Comparison of ENCODE assay signal across 25 mouse cellular contexts in the genomic region with DNA sequence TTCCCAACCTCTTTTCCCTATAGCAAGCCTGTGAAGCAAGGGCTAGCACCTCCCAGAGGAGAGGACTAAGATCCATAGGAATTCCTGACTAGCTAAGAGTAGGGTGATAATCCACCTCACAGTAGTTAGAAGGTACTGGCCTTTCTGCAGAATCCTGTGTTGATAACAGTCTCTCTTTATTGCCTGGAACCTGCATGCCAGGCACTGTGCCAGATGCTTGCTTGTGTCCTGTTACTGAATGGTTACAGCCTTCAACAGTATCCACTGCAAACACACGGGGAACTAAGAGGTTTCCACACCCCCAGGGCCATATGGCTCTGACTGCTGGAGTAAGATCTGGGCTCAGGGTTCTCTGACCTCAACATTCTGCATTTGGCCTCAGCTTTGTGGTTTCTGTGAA. TPM values are rescaled to one million over a fixed set of nuclear protein-coding genes. Genes with fewer than 3 reads are reported as not detected.
DNase-seq lines count a peak whose midpoint lies in the region; ATAC-seq lines count a peak whose summit lies in the region.
"Had no signal": no experiment of that assay in that cellular context is flagged by ENCODE, and none has a peak within 500 bp of the region (broad histone marks: within the 10 kb centered on the region; RNA-seq: fewer than 3 reads in every experiment).

No protein-coding gene starts in this region.

- ATAC-seq in heart, embryonic 12.5 days (ENCODE audit: insufficient number of reproducible peaks, low FRiP score), result no peak
- ATAC-seq: activated CD4-positive, CD25-positive, alpha-beta regulatory T cell, adult 4 months; forebrain, embryonic 14.5 days; lung, postnatal 0 days had no signal

- peak; percentile 21 for DNase-seq in 3T3-L1 (ENCODE audit: low read depth, low spot score)
- peak; percentile 38 for DNase-seq in NIH3T3 (ENCODE audit: low read depth)
- peak; percentile 17 to 55 for DNase-seq in kidney, adult 8-10 months
- DNase-seq in kidney, postnatal 4 days, result peak; percentile 38 to 54
- DNase-seq in gastrocnemius, adult 8-10 months (ENCODE audit: low spot score in 2 of 2), result no peak
- DNase-seq in layer of hippocampus, adult 9-11 months, result no peak
- DNase-seq: adrenal gland, postnatal 14 days; cerebellum, adult 9-11 months; gastrocnemius, postnatal 14 days; layer of hippocampus, postnatal 36 days had no signal

- no peak overlapping the region for H3K4me3 ChIP-seq in heart, embryonic 12.5 days
- H3K4me3 ChIP-seq: embryonic facial prominence, embryonic 12.5 days; erythroblast, embryonic 14.5 days; hindbrain, embryonic 15.5 days; limb, embryonic 15.5 days; liver, embryonic 15.5 days; midbrain, embryonic 12.5 days; neural tube, embryonic 12.5 days had no signal

- H3K9me3 ChIP-seq in heart, embryonic 12.5 days (replicated peaks), result no peaks in the 10 kb centered on the region
- H3K9me3 ChIP-seq: embryonic facial prominence, embryonic 12.5 days; hindbrain, embryonic 15.5 days; limb, embryonic 15.5 days; liver, embryonic 15.5 days; midbrain, embryonic 12.5 days; neural tube, embryonic 12.5 days had no signal

- H3K4me2 ChIP-seq in heart, embryonic 12.5 days, result no peak overlapping the region
- H3K4me2 ChIP-seq: embryonic facial prominence, embryonic 12.5 days; hindbrain, embryonic 15.5 days; limb, embryonic 15.5 days; liver, embryonic 15.5 days; midbrain, embryonic 12.5 days; neural tube, embryonic 12.5 days had no signal

- no peaks in the 10 kb centered on the region for H3K36me3 ChIP-seq in heart, embryonic 12.5 days
- H3K36me3 ChIP-seq: embryonic facial prominence, embryonic 12.5 days; hindbrain, embryonic 15.5 days; limb, embryonic 15.5 days; liver, embryonic 15.5 days; midbrain, embryonic 12.5 days; neural tube, embryonic 12.5 days had no signal

- H3K4me1 ChIP-seq in heart, embryonic 12.5 days (replicated peaks), result no peaks in the 10 kb centered on the region
- H3K4me1 ChIP-seq: embryonic facial prominence, embryonic 12.5 days; hindbrain, embryonic 15.5 days; limb, embryonic 15.5 days; liver, embryonic 15.5 days; midbrain, embryonic 12.5 days; neural tube, embryonic 12.5 days had no signal

- H3K27me3 ChIP-seq in heart, embryonic 12.5 days (replicated peaks), result no peaks in the 10 kb centered on the region
- H3K27me3 ChIP-seq: embryonic facial prominence, embryonic 12.5 days; hindbrain, embryonic 15.5 days; limb, embryonic 15.5 days; liver, embryonic 15.5 days; midbrain, embryonic 12.5 days; neural tube, embryonic 12.5 days had no signal

- 26% methylated on average over 1 of the region's 1 CpGs for WGBS in heart, embryonic 12.5 days

- no peak overlapping the region for H3K27ac ChIP-seq in heart, embryonic 12.5 days (ENCODE audit: poor library complexity, severe bottlenecking)
- H3K27ac ChIP-seq: embryonic facial prominence, embryonic 12.5 days; hindbrain, embryonic 15.5 days; limb, embryonic 15.5 days; liver, embryonic 15.5 days; midbrain, embryonic 12.5 days; neural tube, embryonic 12.5 days had no signal

- H3K9ac ChIP-seq in heart, embryonic 12.5 days, result no peak overlapping the region
- H3K9ac ChIP-seq: embryonic facial prominence, embryonic 12.5 days; hindbrain, embryonic 15.5 days; limb, embryonic 15.5 days; liver, embryonic 15.5 days; midbrain, embryonic 12.5 days; neural tube, embryonic 12.5 days had no signal

RNA-seq across cellular contexts. Expression of gene Slc5a9, which starts 5.0 kb away (rescaled TPM):
- not detected for total RNA-seq in gastrocnemius, adult 8-10 months (2022)
- polyA plus RNA-seq in heart, embryonic 12.5 days (2016; fragmentation: Nextera tagmentation; extraction: Ambion mirVana), result 0.06 and 0.19 TPM in 2 replicates
- total RNA-seq: adrenal gland, postnatal 14 days; gastrocnemius, postnatal 14 days; layer of hippocampus, postnatal 36 days; left cerebral cortex, postnatal 36 days had no signal
- polyA plus RNA-seq: activated CD4-positive, CD25-positive, alpha-beta regulatory T cell, adult 4 months; erythroblast, embryonic 14.5 days; forebrain, embryonic 14.5 days; heart, postnatal 0 days; midbrain, embryonic 12.5 days; neural tube, embryonic 12.5 days had no signal

RNA-seq across cellular contexts. Expression of gene Skint8, which starts 21.4 kb away (rescaled TPM):
- total RNA-seq in gastrocnemius, adult 8-10 months (2022), result not detected
- not detected in 2 replicates for polyA plus RNA-seq in heart, embryonic 12.5 days (2016; fragmentation: Nextera tagmentation; extraction: Ambion mirVana)
- total RNA-seq: adrenal gland, postnatal 14 days; gastrocnemius, postnatal 14 days; layer of hippocampus, postnatal 36 days had no signal
- polyA plus RNA-seq: activated CD4-positive, CD25-positive, alpha-beta regulatory T cell, adult 4 months; brain, embryonic 14.5 days; embryonic facial prominence, embryonic 12.5 days; erythroblast, embryonic 14.5 days; forebrain, embryonic 14.5 days; heart, postnatal 0 days; hindbrain, embryonic 15.5 days; liver, embryonic 15.5 days; lung, postnatal 0 days; midbrain, embryonic 12.5 days; neural tube, embryonic 12.5 days; spleen, adult 2 months had no signal

Comparison
In these comparisons a context has a peak if more than half of its experiments do, and no peak if none do; other contexts are left out.
1. DNase-seq: peak in 3T3-L1 (single experiment), NIH3T3 (single experiment), kidney, adult 8-10 months (2 of 2) and kidney, postnatal 4 days (2 of 2); none in gastrocnemius, adult 8-10 months (0 of 2) and layer of hippocampus, adult 9-11 months (single experiment).